Mouse (Mus musculus): Measurements from ENCODE around the gene Rps12.

Gene Rps12

GRCm38 (mm10) chr10:23784121-23784520 lies 3.0 kb downstream of the Rps12 start:
- DNase-seq, result no peak

DNA sequence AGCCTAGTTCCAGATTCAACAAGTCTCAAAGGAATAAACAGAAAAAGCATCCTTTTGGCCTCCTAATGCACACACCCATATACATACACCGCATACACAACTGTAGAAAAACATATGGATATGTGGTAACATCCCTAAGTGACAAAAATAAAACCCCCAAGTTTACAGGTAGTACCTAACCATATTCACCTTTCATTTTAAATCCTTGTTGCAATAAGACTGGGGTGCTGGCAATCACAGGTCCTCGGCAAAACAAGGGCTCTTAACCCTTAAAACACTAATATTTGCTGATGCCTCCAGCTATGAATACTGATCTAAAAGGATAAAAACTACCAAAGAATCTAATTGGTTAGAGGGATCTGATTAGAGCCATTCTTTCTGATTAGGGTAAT lies 3.6 kb downstream of the Rps12 start:
- DNase-seq, result no peak

DNA sequence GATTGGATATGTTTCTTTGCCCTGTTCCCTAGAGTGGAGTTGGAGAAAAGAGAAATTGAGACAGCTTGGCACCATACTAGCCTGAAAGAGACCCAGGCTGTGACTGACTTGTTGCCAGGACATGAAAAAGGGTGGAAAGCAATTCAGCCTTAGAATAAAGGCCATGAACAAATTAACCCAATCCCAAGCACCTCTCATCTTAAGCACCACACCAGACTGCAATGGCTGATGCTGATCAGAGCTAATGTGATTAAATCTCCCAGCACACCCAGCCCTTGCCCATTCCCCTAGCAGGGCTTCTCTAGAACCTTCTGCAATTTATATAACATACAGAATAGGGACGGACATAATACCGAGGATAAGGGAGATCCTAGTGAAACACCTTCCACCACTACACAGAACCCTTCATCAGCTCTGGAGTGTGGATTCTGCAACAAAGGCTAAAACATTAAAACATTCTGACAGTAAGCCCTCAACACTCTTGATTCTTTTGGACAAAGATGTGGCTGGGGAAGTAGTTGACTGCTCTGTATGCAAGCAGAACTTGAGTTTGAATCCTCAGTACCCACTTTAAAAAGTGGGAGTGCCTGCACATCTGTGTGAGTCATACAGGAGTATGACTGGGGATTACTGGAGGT lies 4.1 kb downstream of the Rps12 start:
- no peak for DNase-seq

DNA sequence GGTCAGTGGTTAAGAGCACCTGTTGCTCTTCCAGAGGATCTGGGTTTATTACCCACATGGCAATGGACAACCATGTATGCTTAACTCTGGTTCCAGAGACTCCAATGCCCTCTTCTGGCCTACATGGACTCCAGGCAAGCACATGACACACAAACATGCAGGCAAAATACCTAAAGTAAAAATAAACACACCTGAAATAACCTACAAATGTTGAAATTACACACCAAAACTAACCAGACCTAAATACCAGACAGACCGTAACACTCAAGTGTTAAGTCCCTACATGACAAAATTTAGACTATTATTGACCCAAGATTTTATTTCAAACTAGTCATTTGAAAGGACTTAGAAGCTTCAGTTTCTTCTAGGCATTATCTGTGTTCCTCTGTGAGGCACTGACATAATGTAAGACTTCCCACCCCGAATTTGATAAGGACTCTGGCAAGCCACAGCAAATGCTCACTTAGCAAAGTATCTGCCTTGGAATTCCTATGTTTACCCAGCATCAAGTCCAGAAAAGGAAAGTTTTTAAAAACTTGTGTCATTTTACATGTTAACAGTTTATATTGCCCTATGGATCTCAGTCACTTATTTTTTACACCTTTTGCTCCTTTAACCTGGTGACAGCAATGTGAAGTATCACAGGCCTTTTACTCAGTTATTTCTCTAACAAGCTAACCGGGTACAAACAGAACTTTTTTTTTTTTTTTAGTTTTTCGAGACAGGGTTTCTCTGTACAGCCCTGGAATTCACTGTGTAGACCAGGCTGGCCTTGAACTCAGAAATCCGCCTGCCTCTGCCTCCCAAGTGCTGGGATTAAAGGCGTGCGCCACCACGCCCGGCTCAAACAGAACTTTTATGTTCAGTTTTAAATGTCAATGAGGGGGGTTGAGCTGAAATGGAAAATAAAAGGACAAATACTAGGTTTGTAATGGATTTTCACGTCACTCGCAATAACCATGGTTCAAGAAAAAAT lies 5.0 kb downstream of the Rps12 start:
- no peak for DNase-seq

GRCm38 (mm10) chr10:23780539-23781275 lies 6.4 kb downstream of the Rps12 start:
- peak; percentile 44 for DNase-seq

- peak; percentile 66 for DNase-seq
These were observed 9.7 kb downstream of the Rps12 start for GRCm38 (mm10) chr10:23777288-23777945.

GRCm38 (mm10) chr10:23754166-23754565 lies 32.9 kb downstream of the Rps12 start:
- DNase-seq, result no peak
